Comparison of ENCODE assay signal across 8 mouse cellular contexts in the genomic region with DNA sequence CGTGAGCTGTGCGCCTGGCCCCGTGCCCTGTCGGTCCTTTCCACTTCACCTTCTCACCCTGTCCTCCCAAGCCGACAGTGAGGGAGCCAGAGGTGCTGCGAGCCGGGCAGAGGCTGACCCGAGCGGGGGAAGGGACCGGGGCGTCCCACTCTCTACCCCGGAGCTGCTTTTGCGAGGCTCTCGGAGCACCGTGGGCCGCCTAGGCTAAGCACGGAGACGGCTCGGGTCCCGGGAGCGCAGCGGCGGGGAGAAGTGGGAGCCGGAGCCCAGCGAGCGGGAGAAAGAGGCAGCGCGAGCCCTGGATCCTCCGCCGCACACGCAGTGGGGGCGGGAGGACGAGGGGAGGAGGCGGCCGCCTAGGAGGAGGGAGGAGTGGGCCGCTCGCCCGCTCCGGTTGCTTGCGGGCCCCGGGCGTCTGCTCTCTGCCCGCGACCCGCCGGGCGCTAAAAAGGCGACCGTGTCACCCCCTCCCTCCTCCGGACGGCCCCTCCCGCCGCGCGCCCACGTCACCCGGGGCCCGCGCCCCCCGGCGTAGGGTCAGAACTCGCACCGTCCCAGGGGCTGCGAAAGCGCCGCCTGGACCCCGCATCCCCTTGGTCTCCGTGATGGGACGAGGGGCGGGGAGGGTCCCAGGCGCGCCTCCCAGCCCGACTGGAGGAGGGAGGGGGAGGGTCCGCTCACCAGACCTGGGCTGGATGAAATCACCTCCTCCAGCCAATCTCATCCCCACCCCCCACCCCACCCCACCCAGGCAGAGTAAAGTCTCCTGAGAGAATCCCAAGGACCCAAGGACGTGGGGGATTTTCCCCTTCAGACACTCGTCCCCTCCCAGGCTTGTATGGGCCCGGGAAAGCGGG. TPM values are rescaled to one million over a fixed set of nuclear protein-coding genes. Genes with fewer than 3 reads are reported as not detected.
DNase-seq lines count a peak whose midpoint lies in the region; ATAC-seq lines count a peak whose summit lies in the region.

Adamts3 (minus strand) TSS at position 284 of the 857 bp plus-strand sequence.

- 0 out of 2 replicates have a peak, but pooled peaks cover 3% of the 10 kb centered on the region for H3K9me3 ChIP-seq in intestine, embryonic 14.5 days (ENCODE audit: control insufficient read depth, low read length)

- peak; percentile 77 for ATAC-seq in intestine, embryonic 14.5 days (replicated peaks; ENCODE audit: low FRiP score, low TSS enrichment, low read depth)
- ATAC-seq in megakaryocyte progenitor cell, adult 5-6 weeks (replicated peaks; ENCODE audit: poor library complexity), result peak; percentile 57

- H3K4me3 ChIP-seq in intestine, embryonic 14.5 days (ENCODE audit: low read depth, low read length), result peak within 1 kb of the TSS; percentile 68

- H3K4me1 ChIP-seq in intestine, embryonic 14.5 days (replicated peaks; ENCODE audit: control insufficient read depth, insufficient read depth, low read length), result 0 out of 2 replicates have a peak, but pooled peaks cover 4% of the 10 kb centered on the region

- under 1% methylated on average over 74 of the region's 78 CpGs for WGBS in intestine, embryonic 14.5 days

- intact Hi-C loops in left cerebral cortex, postnatal 36 days (cut with DNase I), result loop anchor here (5.0 kb wide), 2 partner anchors 41 to 59 kb away; no protein-coding TSS in a partner anchor

- peak; percentile 12 to 14 for DNase-seq in adrenal gland, postnatal 4 days (ENCODE audit: low spot score in 2 of 2)
- DNase-seq in embryo, embryonic 11.5 days (ENCODE audit: low read depth, low spot score), result peak; percentile 26
- peak; percentile 38 to 55 for DNase-seq in gastrocnemius, postnatal 4 days (ENCODE audit: low spot score in 2 of 2)
- peak; percentile 84 for DNase-seq in intestine, embryonic 14.5 days (ENCODE audit: low spot score)
- peak; percentile 54 to 58 for DNase-seq in left cerebral cortex, postnatal 36 days (ENCODE audit: low spot score in 2 of 2)
- peak; percentile 57 for DNase-seq in right cerebral cortex, postnatal 14 days
- no peak for DNase-seq in natural killer cell, adult 2 months (ENCODE audit: low spot score in 2 of 2)

- H3K4me2 ChIP-seq in intestine, embryonic 14.5 days (ENCODE audit: low read length), result peak within 1 kb of the TSS; percentile 100

- no peaks in the 10 kb centered on the region for H3K27me3 ChIP-seq in intestine, embryonic 14.5 days (replicated peaks; ENCODE audit: control insufficient read depth, insufficient read depth, low read length)

- no peaks in the 10 kb centered on the region for H3K36me3 ChIP-seq in intestine, embryonic 14.5 days (ENCODE audit: control insufficient read depth, insufficient read depth, low read length)

- peak within 1 kb of the TSS; percentile 65 for H3K27ac ChIP-seq in intestine, embryonic 14.5 days (ENCODE audit: low read depth)

- peak within 1 kb of the TSS; percentile 65 for H3K9ac ChIP-seq in intestine, embryonic 14.5 days (ENCODE audit: low read length)

RNA-seq across cellular contexts. Expression of gene Adamts3, which starts in this region (rescaled TPM):
- 1 to 10 TPM; 6.6 to 6.7 TPM for total RNA-seq in adrenal gland, postnatal 4 days (2021)
- 1 to 10 TPM; 3.2 to 6.0 TPM for total RNA-seq in gastrocnemius, postnatal 4 days (2021)
- 3.2 and 3.6 TPM in 2 replicates for polyA plus RNA-seq in intestine, embryonic 14.5 days (2014; fragmentation: Nextera tagmentation; extraction: Ambion mirVana)
- 10 to 100 TPM; 26.1 to 28.2 TPM for total RNA-seq in left cerebral cortex, postnatal 36 days (2021)
- total RNA-seq in megakaryocyte progenitor cell, adult 5-6 weeks (2015), result 5.8 and 10.3 TPM in 2 replicates
- total RNA-seq in megakaryocyte progenitor cell, adult 5-6 weeks (2017), result 3.9 and 6.9 TPM in 2 replicates

Comparison
In these comparisons a context has a peak if more than half of its experiments do, and no peak if none do; other contexts are left out.
1. DNase-seq: peak in adrenal gland, postnatal 4 days (2 of 2), embryo, embryonic 11.5 days (single experiment), gastrocnemius, postnatal 4 days (2 of 2), intestine, embryonic 14.5 days (single experiment), left cerebral cortex, postnatal 36 days (2 of 2) and right cerebral cortex, postnatal 14 days (single experiment); none in natural killer cell, adult 2 months (0 of 2).